Mouse (Mus musculus): ENCODE data around the gene Gm428. TPM values are rescaled to one million over a fixed set of nuclear protein-coding genes. Genes with fewer than 3 reads are reported as not detected.
"Not testable (repeated sequence)": the region's sequence is repeated elsewhere in the genome, so short reads cannot be mapped to it uniquely, and the experiment has no call there.

The Gm428 gene
- not detected in 2 replicates for polyA plus RNA-seq (2014; fragmentation: Nextera tagmentation; extraction: Ambion mirVana)

- not testable (repeated sequence) for DNase-seq (ENCODE audit: low spot score); H3K4me2 ChIP-seq (ENCODE audit: low read depth, low read length); H3K27me3 ChIP-seq (ENCODE audit: control insufficient read depth, insufficient read depth, low read length); H3K4me3 ChIP-seq (ENCODE audit: low read depth, low read length); H3K27ac ChIP-seq (replicated peaks; ENCODE audit: low read depth, low read length); ATAC-seq (replicated peaks; ENCODE audit: insufficient number of reproducible peaks, low FRiP score, low TSS enrichment, low read depth); H3K36me3 ChIP-seq (replicated peaks; ENCODE audit: control insufficient read depth, insufficient read depth, low read depth, low read length); H3K9me3 ChIP-seq (replicated peaks; ENCODE audit: control insufficient read depth, low read length); H3K9ac ChIP-seq (replicated peaks; ENCODE audit: low read length); H3K4me1 ChIP-seq (ENCODE audit: control insufficient read depth, insufficient read depth, low read length)
- WGBS, result no CpG with 5 or more reads among the region's 4 CpGs
These were observed at the start of gene Gm428 for GRCm38 (mm10) chr4:73683216-73683615. TSS of gene Gm428 (plus strand) at chr4:73683516.

GRCm38 (mm10) chr4:73637821-73638220, 45.5 kb upstream of the Gm428 start, which contains the start of gene Gm11236:
TSS of gene Gm11236 (plus strand) at chr4:73638121.
- not testable (repeated sequence) for ATAC-seq (replicated peaks; ENCODE audit: insufficient number of reproducible peaks, low FRiP score, low TSS enrichment, low read depth); H3K4me2 ChIP-seq (ENCODE audit: low read depth, low read length); H3K27ac ChIP-seq (replicated peaks; ENCODE audit: low read depth, low read length); H3K4me3 ChIP-seq (ENCODE audit: low read depth, low read length); DNase-seq (ENCODE audit: low spot score); H3K4me1 ChIP-seq (ENCODE audit: control insufficient read depth, insufficient read depth, low read length); H3K9ac ChIP-seq (replicated peaks; ENCODE audit: low read length); H3K27me3 ChIP-seq (ENCODE audit: control insufficient read depth, insufficient read depth, low read length); H3K36me3 ChIP-seq (replicated peaks; ENCODE audit: control insufficient read depth, insufficient read depth, low read depth, low read length); H3K9me3 ChIP-seq (replicated peaks; ENCODE audit: control insufficient read depth, low read length)
- WGBS, result no CpG with 5 or more reads among the region's 4 CpGs

GRCm38 (mm10) chr4:73661864-73662263, 21.5 kb upstream of the Gm428 start:
- not testable (repeated sequence) for H3K4me1 ChIP-seq (ENCODE audit: control insufficient read depth, insufficient read depth, low read length); H3K36me3 ChIP-seq (replicated peaks; ENCODE audit: control insufficient read depth, insufficient read depth, low read depth, low read length); H3K4me2 ChIP-seq (ENCODE audit: low read depth, low read length); DNase-seq (ENCODE audit: low spot score); H3K27ac ChIP-seq (replicated peaks; ENCODE audit: low read depth, low read length); H3K27me3 ChIP-seq (ENCODE audit: control insufficient read depth, insufficient read depth, low read length); H3K4me3 ChIP-seq (ENCODE audit: low read depth, low read length); H3K9ac ChIP-seq (replicated peaks; ENCODE audit: low read length); H3K9me3 ChIP-seq (replicated peaks; ENCODE audit: control insufficient read depth, low read length); ATAC-seq (replicated peaks; ENCODE audit: insufficient number of reproducible peaks, low FRiP score, low TSS enrichment, low read depth)
- WGBS, result 91% methylated on average over 4 of the region's 4 CpGs

GRCm38 (mm10) chr4:73668054-73668453, 15.3 kb upstream of the Gm428 start, which contains the start of gene Gm11239:
TSS of gene Gm11239 (plus strand) at chr4:73668354.
- WGBS, result no CpG with 5 or more reads among the region's 4 CpGs
- H3K4me1 ChIP-seq (ENCODE audit: control insufficient read depth, insufficient read depth, low read length); DNase-seq (ENCODE audit: low spot score); H3K9ac ChIP-seq (replicated peaks; ENCODE audit: low read length); H3K36me3 ChIP-seq (replicated peaks; ENCODE audit: control insufficient read depth, insufficient read depth, low read depth, low read length); H3K27ac ChIP-seq (replicated peaks; ENCODE audit: low read depth, low read length); H3K27me3 ChIP-seq (ENCODE audit: control insufficient read depth, insufficient read depth, low read length); H3K4me3 ChIP-seq (ENCODE audit: low read depth, low read length); H3K4me2 ChIP-seq (ENCODE audit: low read depth, low read length); ATAC-seq (replicated peaks; ENCODE audit: insufficient number of reproducible peaks, low FRiP score, low TSS enrichment, low read depth); H3K9me3 ChIP-seq (replicated peaks; ENCODE audit: control insufficient read depth, low read length): not testable (repeated sequence)

- H3K4me2 ChIP-seq (ENCODE audit: low read depth, low read length), result no peak overlapping the region
- WGBS, result 83% methylated on average over 1 of the region's 1 CpGs
- no peaks in the 10 kb centered on the region for H3K4me1 ChIP-seq (ENCODE audit: control insufficient read depth, insufficient read depth, low read length)
- no peak for DNase-seq (ENCODE audit: low spot score)
- no peaks in the 10 kb centered on the region for H3K36me3 ChIP-seq (replicated peaks; ENCODE audit: control insufficient read depth, insufficient read depth, low read depth, low read length)
- no peaks in the 10 kb centered on the region for H3K27me3 ChIP-seq (ENCODE audit: control insufficient read depth, insufficient read depth, low read length)
- H3K4me3 ChIP-seq (ENCODE audit: low read depth, low read length), result no peak overlapping the region
- no peak overlapping the region for H3K9ac ChIP-seq (replicated peaks; ENCODE audit: low read length)
- no peak overlapping the region for H3K27ac ChIP-seq (replicated peaks; ENCODE audit: low read depth, low read length)
- H3K9me3 ChIP-seq (replicated peaks; ENCODE audit: control insufficient read depth, low read length), result no peaks in the 10 kb centered on the region
- no peak for ATAC-seq (replicated peaks; ENCODE audit: insufficient number of reproducible peaks, low FRiP score, low TSS enrichment, low read depth)
These were observed 35.4 kb downstream of the Gm428 start for GRCm38 (mm10) chr4:73718761-73719160.

GRCm38 (mm10) chr4:73719819-73720218, 36.5 kb downstream of the Gm428 start:
- Histone ChIP-seq H3K9ac (replicated peaks; ENCODE audit: low read length) (no peak overlapping the region), H3K9me3 (replicated peaks; ENCODE audit: control insufficient read depth, low read length) (no peaks in the 10 kb centered on the region), H3K4me3 (ENCODE audit: low read depth, low read length) (no peak overlapping the region), H3K36me3 (replicated peaks; ENCODE audit: control insufficient read depth, insufficient read depth, low read depth, low read length) (no peaks in the 10 kb centered on the region), H3K4me2 (ENCODE audit: low read depth, low read length) (no peak overlapping the region), H3K4me1 (ENCODE audit: control insufficient read depth, insufficient read depth, low read length) (no peaks in the 10 kb centered on the region), H3K27ac (replicated peaks; ENCODE audit: low read depth, low read length) (no peak overlapping the region), H3K27me3 (ENCODE audit: control insufficient read depth, insufficient read depth, low read length) (no peaks in the 10 kb centered on the region)
- DNase-seq (ENCODE audit: low spot score) (no peak), ATAC-seq (replicated peaks; ENCODE audit: insufficient number of reproducible peaks, low FRiP score, low TSS enrichment, low read depth) (no peak)

Other genes with a start within 250 kb of the Gm428 start
- gene Gm11238, start 75.6 kb upstream of the Gm428 start, polyA plus RNA-seq (2014; fragmentation: Nextera tagmentation; extraction: Ambion mirVana), result not detected in 2 replicates
- gene Gm11237, start 60.5 kb upstream of the Gm428 start, polyA plus RNA-seq (2014; fragmentation: Nextera tagmentation; extraction: Ambion mirVana), result not detected in 2 replicates
- gene Gm11236, start 45.4 kb upstream of the Gm428 start, polyA plus RNA-seq (2014; fragmentation: Nextera tagmentation; extraction: Ambion mirVana), result not detected in 2 replicates
- 0.20 TPM in 1 of 2 replicates, not detected in the other for gene Gm11239, start 15.2 kb upstream of the Gm428 start, polyA plus RNA-seq (2014; fragmentation: Nextera tagmentation; extraction: Ambion mirVana)
- 3.6 and 3.9 TPM in 2 replicates for gene Rasef, start 107.5 kb downstream of the Gm428 start, polyA plus RNA-seq (2014; fragmentation: Nextera tagmentation; extraction: Ambion mirVana)
- not detected in 2 replicates for gene Gm11758, start 192.8 kb downstream of the Gm428 start, polyA plus RNA-seq (2014; fragmentation: Nextera tagmentation; extraction: Ambion mirVana)
- not detected in 2 replicates for gene Gm11757, start 207.6 kb downstream of the Gm428 start, polyA plus RNA-seq (2014; fragmentation: Nextera tagmentation; extraction: Ambion mirVana)
- not detected in 2 replicates for gene Gm13871, start 222.4 kb downstream of the Gm428 start, polyA plus RNA-seq (2014; fragmentation: Nextera tagmentation; extraction: Ambion mirVana)
- gene Gm11756, start 237.2 kb downstream of the Gm428 start, polyA plus RNA-seq (2014; fragmentation: Nextera tagmentation; extraction: Ambion mirVana), result not detected in 2 replicates